ENCODE assay signal across 28 mouse cellular contexts in genomic region chr1:132864220-132864619, GRCm38 (mm10). TPM values are rescaled to one million over a fixed set of nuclear protein-coding genes. Genes with fewer than 3 reads are reported as not detected.
DNase-seq lines count a peak whose midpoint lies in the region; ATAC-seq lines count a peak whose summit lies in the region.
"Had no signal": no experiment of that assay in that cellular context is flagged by ENCODE, and none has a peak within 500 bp of the region (broad histone marks: within the 10 kb centered on the region; RNA-seq: fewer than 3 reads in every experiment).

No protein-coding gene starts in this region.

- 84% methylated on average over 2 of the region's 2 CpGs for WGBS in kidney, embryonic 16.5 days

- H3K4me2 ChIP-seq in kidney, embryonic 16.5 days (replicated peaks; ENCODE audit: low read depth, low read length), result no peak overlapping the region
- H3K4me2 ChIP-seq: forebrain, embryonic 13.5 days; heart, embryonic 13.5 days; hindbrain, embryonic 14.5 days had no signal

- no peak overlapping the region for H3K4me3 ChIP-seq in kidney, embryonic 16.5 days (ENCODE audit: low read length)
- H3K4me3 ChIP-seq: forebrain, embryonic 10.5 days; forebrain, embryonic 13.5 days; heart, adult 2 months; heart, embryonic 10.5 days; heart, embryonic 13.5 days had no signal

- no peak for ATAC-seq in kidney, embryonic 16.5 days (ENCODE audit: low FRiP score, low TSS enrichment)
- ATAC-seq: forebrain, embryonic 13.5 days; forebrain, embryonic 16.5 days; hindbrain, postnatal 0 days; Patski had no signal

- no peaks in the 10 kb centered on the region for H3K36me3 ChIP-seq in kidney, embryonic 16.5 days (ENCODE audit: insufficient read depth, low read length)
- H3K36me3 ChIP-seq: forebrain, embryonic 10.5 days; G1E; heart, embryonic 10.5 days; heart, embryonic 13.5 days had no signal

- no peaks in the 10 kb centered on the region for H3K4me1 ChIP-seq in kidney, embryonic 16.5 days (ENCODE audit: insufficient read depth, low read length)

- H3K9me3 ChIP-seq in kidney, embryonic 16.5 days (ENCODE audit: low read length), result no peaks in the 10 kb centered on the region
- H3K9me3 ChIP-seq: forebrain, embryonic 10.5 days; forebrain, embryonic 13.5 days; G1E; heart, embryonic 10.5 days; heart, embryonic 13.5 days had no signal

- H3K27me3 ChIP-seq in kidney, embryonic 16.5 days (ENCODE audit: insufficient read depth, low read length), result no peaks in the 10 kb centered on the region
- H3K27me3 ChIP-seq: heart, embryonic 13.5 days had no signal

- no peak overlapping the region for H3K9ac ChIP-seq in kidney, embryonic 16.5 days (replicated peaks; ENCODE audit: low read length)
- H3K9ac ChIP-seq: forebrain, embryonic 13.5 days; heart, embryonic 13.5 days; hindbrain, embryonic 14.5 days had no signal

- peak; percentile 23 for DNase-seq in adrenal gland, postnatal 14 days
- DNase-seq in adrenal gland, adult 18-20 months (ENCODE audit: low spot score in 2 of 2), result no peak
- peak; percentile 23 for DNase-seq in kidney, adult 18-20 months
- DNase-seq in kidney, postnatal 10 days, result no peak
- peak; percentile 24 for DNase-seq in kidney, adult 9 months
- no peak for DNase-seq in liver
- DNase-seq: adrenal gland, adult 8-10 months; B cell, adult 2 months; cerebellum, adult 18-20 months; cerebellum, adult 9-10 months; cerebellum, postnatal 14 days; gastrocnemius, postnatal 10 days; gastrocnemius, postnatal 36 days; heart, adult 2 months; heart, postnatal 14 days; heart, postnatal 4 days had no signal

- H3K27ac ChIP-seq in kidney, embryonic 16.5 days (ENCODE audit: low read length), result no peak overlapping the region
- H3K27ac ChIP-seq: forebrain, embryonic 10.5 days; forebrain, embryonic 13.5 days; heart, adult 2 months; heart, embryonic 10.5 days; heart, embryonic 13.5 days; hindbrain, embryonic 14.5 days; hindbrain, postnatal 0 days had no signal

RNA-seq across cellular contexts. Expression of gene Lrrn2, which starts 15.9 kb away (rescaled TPM):
- total RNA-seq in adrenal gland, postnatal 14 days (2021), result 7.7 and 9.2 TPM in 2 replicates
- total RNA-seq in adrenal gland, adult 18-20 months (2021), result 1 to 10 TPM; 5.0 to 9.6 TPM
- 4.1 and 5.2 TPM in 2 replicates for polyA plus RNA-seq in kidney, embryonic 16.5 days (2015; fragmentation: Nextera tagmentation; extraction: Ambion mirVana)
- total RNA-seq: CH12.LX; granulocyte monocyte progenitor cell, adult 5-6 weeks had no signal
- polyA plus RNA-seq: G1E, Patski had no signal

Comparison
In these comparisons a context has a peak if more than half of its experiments do, and no peak if none do; other contexts are left out.
1. DNase-seq: peak in adrenal gland, postnatal 14 days (single experiment), kidney, adult 18-20 months (single experiment) and kidney, adult 9 months (single experiment); none in adrenal gland, adult 18-20 months (0 of 2), kidney, postnatal 10 days (single experiment) and liver (single experiment).